Mouse (Mus musculus): ENCODE results near the gene Pdss2.

DNA sequence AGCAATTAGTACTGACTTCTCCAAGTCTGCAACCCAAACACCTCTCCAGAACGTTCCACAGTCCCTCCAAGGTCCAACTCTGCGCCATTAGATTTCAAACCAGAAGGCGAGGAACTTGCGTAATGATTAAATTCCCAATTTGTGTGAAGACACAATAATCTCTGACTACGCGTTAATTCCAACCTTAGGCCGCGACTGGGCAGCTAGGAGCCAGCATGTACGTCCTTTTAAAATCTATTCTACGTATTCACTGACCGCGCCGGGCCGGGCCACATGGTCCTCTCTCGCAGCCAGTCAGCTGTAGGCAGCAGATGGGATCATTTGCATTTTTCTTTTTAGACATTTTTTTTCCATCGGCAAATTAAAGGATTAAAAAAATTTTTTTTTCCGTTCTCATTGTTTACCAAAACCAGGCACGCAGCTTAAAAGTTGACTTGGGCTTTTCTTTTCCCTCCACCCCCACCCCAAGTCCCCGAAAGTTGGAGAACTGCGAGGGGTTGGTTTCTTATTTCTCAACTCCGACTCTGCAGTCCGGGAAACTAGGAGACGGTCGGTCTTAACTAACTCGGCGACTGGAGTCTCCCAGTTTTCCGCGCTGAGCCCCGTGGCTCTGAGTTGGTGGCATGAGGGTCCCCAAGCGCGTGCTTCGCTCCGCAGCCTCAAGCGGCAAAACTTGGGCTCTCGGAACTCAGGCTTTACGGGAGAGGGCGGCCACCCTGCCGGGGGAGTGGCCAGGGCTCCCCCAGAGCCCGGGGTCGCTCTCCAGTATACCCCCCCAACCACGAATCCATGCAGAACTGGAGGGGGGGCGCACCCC lies 256.8 kb downstream of the Pdss2 start:
- TF ChIP-seq POLR2A (IDR thresholded peaks at IDR 0.05; ENCODE audit: control insufficient read depth, low read depth, low read length) (no peak), CTCF (IDR thresholded peaks at IDR 0.05; ENCODE audit: control insufficient read depth, insufficient read depth, insufficient replicate concordance, low read depth, low read length) (no peak)
